Mouse (Mus musculus) forebrain, postnatal 0 days (tissue): ENCODE data around the gene Ccdc30. TPM values are rescaled to one million over a fixed set of nuclear protein-coding genes. Genes with fewer than 3 reads are reported as not detected.
A peak's percentile ranks its signal among the peaks of the same experiment; 100 is the strongest.

Source experiments
- ATAC-seq: fragments of 200-750 bp; cut with Nextera tagmentation; 2 replicates; pipeline ENCODE4 v1.8.0; 2017; ENCODE audit warnings: mild to moderate bottlenecking, moderate library complexity
- DNase-seq: peaks from one replicate; pipeline ENCODE4 v3.0.0-alpha.2; 2015
- H3K27ac ChIP-seq: fragments of 300-500 bp; sonication (generic); 2 replicates; pipeline ENCODE4 v1.5.1; 2014; ENCODE audit warnings: low read depth, mild to moderate bottlenecking, antibody characterized with exemption, low read length, moderate library complexity, mixed read lengths
- H3K27me3 ChIP-seq: fragments of 300-500 bp; sonication (generic); 2 replicates; pipeline ENCODE4 v1.6.1; 2014; ENCODE audit warnings: mild to moderate bottlenecking, low read length, mixed read lengths; ENCODE audit not compliant: insufficient read depth
- H3K36me3 ChIP-seq: fragments of 300-500 bp; sonication (generic); 2 replicates; pipeline ENCODE4 v1.6.1; 2014; ENCODE audit warnings: mild to moderate bottlenecking, moderate library complexity; ENCODE audit not compliant: insufficient read depth
- H3K4me1 ChIP-seq: fragments of 300-500 bp; sonication (generic); 2 replicates; pipeline ENCODE4 v1.6.1; 2014; ENCODE audit warnings: antibody characterized with exemption; ENCODE audit not compliant: insufficient read depth
- H3K4me2 ChIP-seq: fragments of 300-500 bp; sonication (generic); 2 replicates; pipeline ENCODE4 v1.6.1; 2014; ENCODE audit warnings: low read depth, mild to moderate bottlenecking, moderate library complexity
- H3K4me3 ChIP-seq: fragments of 300-500 bp; sonication (generic); 2 replicates; pipeline ENCODE4 v1.5.1; 2014; ENCODE audit warnings: low read depth, low read length, mixed read lengths
- H3K9ac ChIP-seq: fragments of 300-500 bp; sonication (generic); 2 replicates; pipeline ENCODE4 v1.6.1; 2014; ENCODE audit warnings: mild to moderate bottlenecking
- H3K9me3 ChIP-seq: fragments of 300-500 bp; sonication (generic); 2 replicates; pipeline ENCODE4 v1.6.1; 2016; ENCODE audit warnings: low read length
- CTCF ChIP-seq: sonication (generic); IDR thresholded peaks from 2 replicates; pipeline ENCODE4 v1.5.1; 2016; ENCODE audit warnings: antibody characterized with exemption, control low read depth, low read depth
- WGBS: fragments of 180-500 bp; shearing (Covaris S2); extraction: QIAGEN DNeasy Blood & Tissue Kit; methylation state at CpG from one replicate; pipeline ENCODE4 v1.1.7; 2014; 5-methylcytosine and 5-hydroxymethylcytosine counted together
- polyA plus RNA-seq: library from polyadenylated mRNA; unstranded; fragments of >200 nt; fragmentation: Nextera tagmentation; extraction: Ambion mirVana; gene quantifications from 2 replicates; pipeline ENCODE4 v1.2.1, GENCODE M21; 2015
- total RNA-seq: library from RNA; depleted of rRNA; stranded (reverse); fragments of >200 nt; gene quantifications from 2 replicates; pipeline ENCODE4 v1.2.3, GENCODE M21; 2014

Gene Ccdc30
- total and polyA plus RNA-seq, 2 experiments from 2014 or later: 16.7 to 23.0 TPM

GRCm38 (mm10) chr4:119437936-119438335 is 22.6 kb upstream of the Ccdc30 start:
- DNase-seq (no peak), ATAC-seq (no peak)
- Histone ChIP-seq H3K9ac (no peak overlapping the region), H3K4me1 (no peaks in the 10 kb centered on the region), H3K4me3 (no peak overlapping the region), H3K27me3 (no peaks in the 10 kb centered on the region), H3K9me3 (peaks cover 8% of the 10 kb centered on the region; the same call in 1 of the 2 replicates), H3K4me2 (no peak overlapping the region), H3K27ac (no peak overlapping the region), H3K36me3 (no peaks in the 10 kb centered on the region)
- WGBS: 94% methylated on average over 2 of the region's 2 CpGs
- no peak for TF ChIP-seq CTCF

GRCm38 (mm10) chr4:119430678-119431077 is 15.4 kb upstream of the Ccdc30 start:
- no peaks in the 10 kb centered on the region for H3K36me3 ChIP-seq
- H3K4me2 ChIP-seq: no peak overlapping the region
- H3K9me3 ChIP-seq: peaks cover 3% of the 10 kb centered on the region; the same call in 1 of the 2 replicates
- no peaks in the 10 kb centered on the region; the same call in 1 of the 2 replicates for H3K27me3 ChIP-seq
- no peak overlapping the region for H3K9ac ChIP-seq
- 29% methylated on average over 5 of the region's 5 CpGs for WGBS
- H3K4me1 ChIP-seq: no peaks in the 10 kb centered on the region
- DNase-seq (peak; percentile 33), ATAC-seq (no peak)
- H3K4me3 ChIP-seq: no peak overlapping the region
- no peak overlapping the region for H3K27ac ChIP-seq
- peak; percentile 60 for TF ChIP-seq CTCF

- ATAC-seq: no peak
- Histone ChIP-seq H3K27me3 (no peaks in the 10 kb centered on the region; the same call in 1 of the 2 replicates), H3K27ac (no peak overlapping the region), H3K4me2 (no peak overlapping the region), H3K36me3 (no peaks in the 10 kb centered on the region), H3K4me3 (no peak overlapping the region), H3K9ac (no peak overlapping the region), H3K4me1 (0 out of 2 replicates have a peak, but pooled peaks cover 4% of the 10 kb centered on the region), H3K9me3 (no peaks in the 10 kb centered on the region)
- no peak for DNase-seq
- WGBS: 55% methylated on average over 2 of the region's 2 CpGs
- TF ChIP-seq CTCF: no peak
These were observed 12.4 kb upstream of the Ccdc30 start for GRCm38 (mm10) chr4:119427680-119428079.

- Histone ChIP-seq H3K9ac (no peak overlapping the region), H3K27ac (no peak overlapping the region), H3K4me1 (peaks cover 12% of the 10 kb centered on the region), H3K9me3 (no peaks in the 10 kb centered on the region), H3K4me3 (no peak overlapping the region), H3K27me3 (no peaks in the 10 kb centered on the region; the same call in 1 of the 2 replicates), H3K36me3 (no peaks in the 10 kb centered on the region), H3K4me2 (no peak overlapping the region)
- no peak for DNase-seq
- 68% methylated on average over 2 of the region's 2 CpGs for WGBS
- no peak for TF ChIP-seq CTCF
- ATAC-seq: no peak
These were observed 10.3 kb upstream of the Ccdc30 start for GRCm38 (mm10) chr4:119425601-119426000.

DNA sequence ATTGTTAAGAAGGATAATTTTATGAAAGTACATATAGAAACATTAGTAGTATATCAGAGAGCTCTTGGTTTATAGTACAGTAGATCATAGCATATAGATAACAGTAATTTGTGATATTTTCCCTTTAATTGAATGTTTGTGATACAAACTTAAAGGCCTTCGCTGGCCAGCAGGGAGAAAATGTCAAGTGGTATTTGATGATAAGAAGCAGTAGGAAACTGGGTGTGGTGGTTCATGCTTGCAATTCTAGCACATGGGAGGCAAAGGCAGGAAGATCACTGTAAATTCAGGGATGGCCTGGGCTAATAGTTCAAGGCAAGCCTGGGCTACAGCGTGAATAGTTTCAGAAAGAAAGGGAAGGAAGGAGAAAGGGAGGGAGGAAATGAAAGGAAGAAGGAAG is 9.8 kb upstream of the Ccdc30 start:
- Histone ChIP-seq H3K9me3 (no peaks in the 10 kb centered on the region), H3K36me3 (no peaks in the 10 kb centered on the region), H3K9ac (no peak overlapping the region), H3K27me3 (no peaks in the 10 kb centered on the region; the same call in 1 of the 2 replicates), H3K4me1 (peaks cover 12% of the 10 kb centered on the region), H3K4me2 (no peak overlapping the region), H3K27ac (no peak overlapping the region), H3K4me3 (no peak overlapping the region)
- ATAC-seq: no peak
- TF ChIP-seq CTCF: no peak
- 95% methylated on average over 2 of the region's 2 CpGs for WGBS
- no peak for DNase-seq

GRCm38 (mm10) chr4:119422294-119422964 is 7.1 kb upstream of the Ccdc30 start, which contains the start of the genes Ppcs and Zmynd12:
TSS of gene Ppcs (minus strand) at chr4:119422420.
TSS of gene Zmynd12 (plus strand) at chr4:119422814.
- peak; percentile 54 for TF ChIP-seq CTCF

GRCm38 (mm10) chr4:119421921-119422293 is 6.6 kb upstream of the Ccdc30 start:
- no peaks in the 10 kb centered on the region for H3K27me3 ChIP-seq
- peaks cover 12% of the 10 kb centered on the region for H3K4me1 ChIP-seq
- WGBS: 2% methylated on average over 31 of the region's 31 CpGs
- TF ChIP-seq CTCF: no peak
- no peaks in the 10 kb centered on the region for H3K36me3 ChIP-seq
- peak overlapping the region; percentile 63 for H3K4me3 ChIP-seq
- peak overlapping the region; percentile 70 for H3K9ac ChIP-seq
- peak; percentile 49 for ATAC-seq
- no peaks in the 10 kb centered on the region for H3K9me3 ChIP-seq
- peak overlapping the region; percentile 94 for H3K4me2 ChIP-seq
- no peak for DNase-seq
- H3K27ac ChIP-seq: peak overlapping the region; percentile 80

More at GRCm38 (mm10) chr4:119422294-119422964, 7.1 kb upstream of the Ccdc30 start, which contains the start of the genes Ppcs and Zmynd12:
- 1% methylated on average over 52 of the region's 52 CpGs for WGBS
- Histone ChIP-seq H3K4me1 (peaks cover 12% of the 10 kb centered on the region), H3K9me3 (no peaks in the 10 kb centered on the region), H3K4me3 (peak within 1 kb of the TSS; percentile 63), H3K4me2 (peak within 1 kb of the TSS; percentile 94), H3K27me3 (no peaks in the 10 kb centered on the region), H3K27ac (peak within 1 kb of the TSS; percentile 80), H3K9ac (peak within 1 kb of the TSS; percentile 70), H3K36me3 (no peaks in the 10 kb centered on the region)
- DNase-seq (peak; percentile 90), ATAC-seq (peak; percentile 89)
